8 mouse cellular contexts compared by ENCODE assay signal in the genomic region with DNA sequence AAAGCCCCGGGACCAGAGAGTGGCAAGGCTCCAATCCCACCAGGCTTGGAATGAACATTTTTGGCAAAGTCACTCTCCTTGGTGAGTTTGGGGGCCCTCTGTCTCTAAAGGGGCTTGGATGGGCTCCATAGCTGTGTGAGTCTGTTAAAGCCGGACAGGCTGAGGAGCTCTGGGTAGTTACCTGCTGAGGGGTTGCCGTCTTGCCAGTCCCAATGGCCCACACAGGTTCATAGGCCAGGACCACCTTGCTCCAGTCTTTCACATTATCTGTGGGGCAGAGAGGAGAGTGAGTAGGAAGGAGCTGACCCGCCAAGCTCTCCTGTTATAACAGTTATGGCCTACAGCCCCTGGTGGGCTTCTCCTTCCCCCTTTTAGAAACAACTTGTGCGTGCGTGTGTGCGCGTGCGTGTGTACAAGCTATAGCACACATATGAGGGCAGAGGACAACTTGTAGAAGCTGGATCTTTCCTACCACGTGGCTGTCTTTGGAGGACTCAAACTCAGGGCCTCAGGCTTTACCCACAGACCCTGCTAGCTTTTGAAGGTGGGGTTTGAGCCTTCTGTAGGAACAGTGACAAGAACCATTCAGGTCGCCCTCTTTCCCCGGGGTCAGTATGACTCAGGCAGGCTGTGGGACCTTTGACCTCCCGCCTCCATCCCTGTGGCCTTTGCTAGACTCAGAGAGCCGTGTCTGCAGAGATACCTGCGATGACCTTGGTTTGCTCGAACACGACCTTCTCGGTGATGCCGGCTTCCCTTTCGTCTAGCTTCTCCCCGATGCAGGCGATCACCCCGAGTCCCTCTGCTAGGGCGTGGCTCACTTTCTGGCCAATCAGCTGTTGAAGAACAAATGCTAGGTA. TPM values are rescaled to one million over a fixed set of nuclear protein-coding genes. Genes with fewer than 3 reads are reported as not detected.
DNase-seq lines count a peak whose midpoint lies in the region; ATAC-seq and TF ChIP-seq lines count a peak whose summit lies in the region.

No protein-coding gene starts in this region.

- H3K4me2 ChIP-seq in limb, embryonic 15.5 days: peak overlapping the region; percentile 72
- H3K4me2 ChIP-seq in stomach, postnatal 0 days (replicated peaks; ENCODE audit: low read depth): peak overlapping the region; percentile 64

- TF ChIP-seq POLR2A in cerebellum, adult 2 months (IDR thresholded peaks at IDR 0.05; ENCODE audit: borderline replicate concordance, insufficient read depth, low read length): no peak

- H3K27ac ChIP-seq in cerebellum, adult 2 months (ENCODE audit: insufficient read depth, low read length): no peak overlapping the region
- H3K27ac ChIP-seq in limb, embryonic 15.5 days: peak overlapping the region; percentile 96
- H3K27ac ChIP-seq in stomach, postnatal 0 days (replicated peaks): peak overlapping the region; percentile 24; the same call in 1 of the 2 replicates

- no peaks in the 10 kb centered on the region for H3K27me3 ChIP-seq in cerebellum, adult 2 months (ENCODE audit: control insufficient read depth, insufficient read depth, low read length)
- no peaks in the 10 kb centered on the region for H3K27me3 ChIP-seq in limb, embryonic 15.5 days
- H3K27me3 ChIP-seq in stomach, postnatal 0 days (ENCODE audit: control insufficient read depth, insufficient read depth, low read length): no peaks in the 10 kb centered on the region

- 68% methylated on average over 24 of the region's 24 CpGs for WGBS in cerebellum, adult 2 months
- 76% methylated on average over 24 of the region's 24 CpGs for WGBS in limb, embryonic 15.5 days
- 68% methylated on average over 24 of the region's 24 CpGs for WGBS in stomach, postnatal 0 days

- H3K36me3 ChIP-seq in limb, embryonic 15.5 days: peaks cover 45% of the 10 kb centered on the region
- H3K36me3 ChIP-seq in stomach, postnatal 0 days (ENCODE audit: control insufficient read depth, insufficient read depth, low read length): peaks cover 19% of the 10 kb centered on the region

- TF ChIP-seq EP300 in stomach, postnatal 0 days (optimal IDR thresholded peaks at IDR 0.05): no peak

- H3K9ac ChIP-seq in limb, embryonic 15.5 days: no peak overlapping the region
- H3K9ac ChIP-seq in stomach, postnatal 0 days (ENCODE audit: low read length): peak overlapping the region; percentile 66; the same call in 1 of the 2 replicates

- H3K4me1 ChIP-seq in cerebellum, adult 2 months (ENCODE audit: control insufficient read depth, insufficient read depth, low read length): peaks cover 21% of the 10 kb centered on the region
- H3K4me1 ChIP-seq in limb, embryonic 15.5 days: peaks cover 53% of the 10 kb centered on the region
- peaks cover 6% of the 10 kb centered on the region for H3K4me1 ChIP-seq in stomach, postnatal 0 days (replicated peaks; ENCODE audit: control insufficient read depth, insufficient read depth)

- H3K4me3 ChIP-seq in cerebellum, adult 2 months (replicated peaks; ENCODE audit: insufficient read depth, low read depth, low read length): peak overlapping the region; percentile 83
- H3K4me3 ChIP-seq in limb, embryonic 15.5 days: peak overlapping the region; percentile 70
- peak overlapping the region; percentile 59 for H3K4me3 ChIP-seq in stomach, postnatal 0 days (ENCODE audit: low read depth, low read length)

- H3K9me3 ChIP-seq in limb, embryonic 15.5 days: no peaks in the 10 kb centered on the region
- H3K9me3 ChIP-seq in stomach, postnatal 0 days (ENCODE audit: control insufficient read depth, low read length): no peaks in the 10 kb centered on the region

- peak in 1 of 2 experiments; percentile 39 for DNase-seq in cerebellum, adult 2 months
- no peak for DNase-seq in cerebellum, postnatal 25 days
- peak; percentile 22 for DNase-seq in urinary bladder, adult 2 months (ENCODE audit: low spot score)
- DNase-seq in urinary bladder, postnatal 14 days (ENCODE audit: low spot score): no peak
- DNase-seq in stomach, postnatal 0 days (ENCODE audit: low spot score): no peak
- no peak for DNase-seq in right cerebral cortex, postnatal 14 days
- DNase-seq in layer of hippocampus, adult 18-20 months (ENCODE audit: low spot score in 2 of 2): no peak

- TF ChIP-seq CTCF in cerebellum, adult 2 months (IDR thresholded peaks at IDR 0.05; ENCODE audit: borderline replicate concordance, insufficient read depth, low read depth, low read length): no peak
- TF ChIP-seq CTCF in stomach, postnatal 0 days (IDR thresholded peaks at IDR 0.05; ENCODE audit: low read depth): no peak

- no peak for ATAC-seq in limb, embryonic 15.5 days (ENCODE audit: insufficient number of reproducible peaks, low FRiP score, low TSS enrichment, low read depth)
- no peak for ATAC-seq in stomach, postnatal 0 days (ENCODE audit: low FRiP score, low TSS enrichment)

RNA-seq across cellular contexts. Expression of gene Tpi1, which starts 2.2 kb away (rescaled TPM):
- 1,162 and 1,205 TPM in 2 replicates for polyA plus RNA-seq in cerebellum, adult 2 months (2012; rRNA removed)
- 322 and 324 TPM in 2 replicates for polyA plus RNA-seq in urinary bladder, adult 2 months (2012; rRNA removed)
- polyA plus RNA-seq in limb, embryonic 15.5 days (2015; fragmentation: Nextera tagmentation; extraction: Ambion mirVana): 940 and 1,131 TPM in 2 replicates
- polyA plus RNA-seq in stomach, postnatal 0 days (2015; fragmentation: Nextera tagmentation; extraction: Ambion mirVana): 463 and 465 TPM in 2 replicates
- 100 to 1,000 TPM; 796 to 825 TPM for total RNA-seq in layer of hippocampus, adult 18-20 months (2021)

RNA-seq across cellular contexts. Expression of gene Spsb2, which starts 3.5 kb away (rescaled TPM):
- polyA plus RNA-seq in cerebellum, adult 2 months (2012; rRNA removed): 12.1 and 13.8 TPM in 2 replicates
- 22.3 and 24.4 TPM in 2 replicates for polyA plus RNA-seq in urinary bladder, adult 2 months (2012; rRNA removed)
- 14.1 and 15.5 TPM in 2 replicates for polyA plus RNA-seq in limb, embryonic 15.5 days (2015; fragmentation: Nextera tagmentation; extraction: Ambion mirVana)
- polyA plus RNA-seq in stomach, postnatal 0 days (2015; fragmentation: Nextera tagmentation; extraction: Ambion mirVana): 18.8 and 18.9 TPM in 2 replicates
- total RNA-seq in layer of hippocampus, adult 18-20 months (2021): 1 to 10 TPM; 4.5 to 5.1 TPM

RNA-seq across cellular contexts. Expression of gene Usp5, which starts 17.4 kb away (rescaled TPM):
- 155 and 159 TPM in 2 replicates for polyA plus RNA-seq in cerebellum, adult 2 months (2012; rRNA removed)
- polyA plus RNA-seq in urinary bladder, adult 2 months (2012; rRNA removed): 68.8 and 73.6 TPM in 2 replicates
- polyA plus RNA-seq in limb, embryonic 15.5 days (2015; fragmentation: Nextera tagmentation; extraction: Ambion mirVana): 134 and 136 TPM in 2 replicates
- polyA plus RNA-seq in stomach, postnatal 0 days (2015; fragmentation: Nextera tagmentation; extraction: Ambion mirVana): 60.3 and 61.8 TPM in 2 replicates
- 100 to 1,000 TPM; 182 to 185 TPM for total RNA-seq in layer of hippocampus, adult 18-20 months (2021)

RNA-seq across cellular contexts. Expression of gene Cdca3, which starts 17.4 kb away (rescaled TPM):
- 1.3 and 1.4 TPM in 2 replicates for polyA plus RNA-seq in cerebellum, adult 2 months (2012; rRNA removed)
- 5.0 and 5.5 TPM in 2 replicates for polyA plus RNA-seq in urinary bladder, adult 2 months (2012; rRNA removed)
- 124 and 141 TPM in 2 replicates for polyA plus RNA-seq in limb, embryonic 15.5 days (2015; fragmentation: Nextera tagmentation; extraction: Ambion mirVana)
- 43.3 and 52.8 TPM in 2 replicates for polyA plus RNA-seq in stomach, postnatal 0 days (2015; fragmentation: Nextera tagmentation; extraction: Ambion mirVana)
- total RNA-seq in layer of hippocampus, adult 18-20 months (2021): under 1 TPM; 0.52 to 0.53 TPM

RNA-seq across cellular contexts. Expression of gene Gnb3, which starts 28.1 kb away (rescaled TPM):
- polyA plus RNA-seq in cerebellum, adult 2 months (2012; rRNA removed): 0.84 and 1.3 TPM in 2 replicates
- 0.21 and 0.32 TPM in 2 replicates for polyA plus RNA-seq in urinary bladder, adult 2 months (2012; rRNA removed)
- polyA plus RNA-seq in limb, embryonic 15.5 days (2015; fragmentation: Nextera tagmentation; extraction: Ambion mirVana): 0.96 and 3.2 TPM in 2 replicates
- 0.53 and 0.98 TPM in 2 replicates for polyA plus RNA-seq in stomach, postnatal 0 days (2015; fragmentation: Nextera tagmentation; extraction: Ambion mirVana)
- total RNA-seq in layer of hippocampus, adult 18-20 months (2021): not detected
